Mouse (Mus musculus) neural tube, embryonic 15.5 days (tissue): ENCODE measurements at regions not wholly inside any gene's neighbourhood (a gene's known extent, or its start where the extent isn't known, plus 50 kb on each side); places are given as distances from the start of the nearest gene placed in this dataset.

Source experiments
- ATAC-seq: fragments of 200-750 bp; cut with Nextera tagmentation; 2 replicates; pipeline ENCODE4 v1.8.0; 2017; ENCODE audit warnings: mild to moderate bottlenecking, moderate TSS enrichment, moderate library complexity; ENCODE audit not compliant: low FRiP score
- H3K27ac ChIP-seq: fragments of 300-500 bp; sonication (generic); replicated peaks from 2 replicates; pipeline ENCODE4 v1.5.1; 2015; ENCODE audit warnings: mild to moderate bottlenecking, inconsistent platforms
- H3K27me3 ChIP-seq: fragments of 300-500 bp; sonication (generic); replicated peaks from 2 replicates; pipeline ENCODE4 v1.6.1; 2015; ENCODE audit warnings: inconsistent platforms
- H3K36me3 ChIP-seq: fragments of 300-500 bp; sonication (generic); 2 replicates; pipeline ENCODE4 v1.6.1; 2015; ENCODE audit warnings: inconsistent platforms
- H3K4me1 ChIP-seq: fragments of 300-500 bp; sonication (generic); 2 replicates; pipeline ENCODE4 v1.6.1; 2015; ENCODE audit warnings: inconsistent platforms
- H3K4me2 ChIP-seq: fragments of 300-500 bp; sonication (generic); 2 replicates; pipeline ENCODE4 v1.6.1; 2015; ENCODE audit warnings: inconsistent platforms, mild to moderate bottlenecking, moderate library complexity
- H3K4me3 ChIP-seq: fragments of 300-500 bp; sonication (generic); replicated peaks from 2 replicates; pipeline ENCODE4 v1.5.1; 2015; ENCODE audit warnings: mild to moderate bottlenecking, inconsistent platforms
- H3K9ac ChIP-seq: fragments of 300-500 bp; sonication (generic); replicated peaks from 2 replicates; pipeline ENCODE4 v1.6.1; 2015; ENCODE audit warnings: mild to moderate bottlenecking, inconsistent platforms
- H3K9me3 ChIP-seq: fragments of 300-500 bp; sonication (generic); replicated peaks from 2 replicates; pipeline ENCODE4 v1.6.1; 2016; ENCODE audit warnings: inconsistent platforms
- WGBS: fragments of 180-500 bp; shearing (Covaris S2); methylation state at CpG from one replicate; pipeline ENCODE4 v1.1.7; 2015; ENCODE audit warnings: mixed read lengths; 5-methylcytosine and 5-hydroxymethylcytosine counted together

GRCm38 (mm10) chr15:62198721-62199120 lies 1275.9 kb upstream of the A1bg start:
- Histone ChIP-seq H3K9me3 (no peaks in the 10 kb centered on the region), H3K27ac (no peak overlapping the region), H3K4me2 (no peak overlapping the region), H3K4me3 (no peak overlapping the region), H3K36me3 (no peaks in the 10 kb centered on the region), H3K4me1 (no peaks in the 10 kb centered on the region), H3K9ac (no peak overlapping the region), H3K27me3 (no peaks in the 10 kb centered on the region)
- no peak for ATAC-seq
- 98% methylated on average over 6 of the region's 6 CpGs for WGBS

GRCm38 (mm10) chr15:62198194-62198593 lies 1275.4 kb upstream of the A1bg start:
- H3K4me2 ChIP-seq = no peak overlapping the region
- no peaks in the 10 kb centered on the region for H3K9me3 ChIP-seq
- H3K36me3 ChIP-seq = no peaks in the 10 kb centered on the region

GRCm38 (mm10) chr15:62195440-62195839 lies 1272.6 kb upstream of the A1bg start:
- no peaks in the 10 kb centered on the region for H3K36me3 ChIP-seq
- ATAC-seq = no peak
- H3K9me3 ChIP-seq = no peaks in the 10 kb centered on the region
- H3K4me2 ChIP-seq = no peak overlapping the region
- H3K4me1 ChIP-seq = no peaks in the 10 kb centered on the region
- no peak overlapping the region for H3K4me3 ChIP-seq
- H3K9ac ChIP-seq = no peak overlapping the region
- H3K27ac ChIP-seq = no peak overlapping the region
- WGBS = 71% methylated on average over 5 of the region's 5 CpGs
- no peaks in the 10 kb centered on the region for H3K27me3 ChIP-seq

More at GRCm38 (mm10) chr15:62198194-62198593, 1275.4 kb upstream of the A1bg start:
- Histone ChIP-seq H3K27me3 (no peaks in the 10 kb centered on the region), H3K4me1 (no peaks in the 10 kb centered on the region), H3K27ac (no peak overlapping the region), H3K4me3 (no peak overlapping the region), H3K9ac (no peak overlapping the region)
- 90% methylated on average over 4 of the region's 4 CpGs for WGBS
- ATAC-seq = no peak

- no peaks in the 10 kb centered on the region for H3K4me1 ChIP-seq
- no peaks in the 10 kb centered on the region for H3K9me3 ChIP-seq
- ATAC-seq = no peak
- H3K4me3 ChIP-seq = no peak overlapping the region
- H3K27ac ChIP-seq = no peak overlapping the region
- H3K9ac ChIP-seq = no peak overlapping the region
- H3K36me3 ChIP-seq = no peaks in the 10 kb centered on the region
- H3K27me3 ChIP-seq = no peaks in the 10 kb centered on the region
- 89% methylated on average over 1 of the region's 1 CpGs for WGBS
- H3K4me2 ChIP-seq = no peak overlapping the region
Measured at GRCm38 (mm10) chr15:62192706-62193105, 1269.9 kb upstream of the A1bg start.

- Histone ChIP-seq H3K27me3 (no peaks in the 10 kb centered on the region), H3K4me3 (no peak overlapping the region), H3K27ac (no peak overlapping the region), H3K9ac (no peak overlapping the region), H3K9me3 (no peaks in the 10 kb centered on the region), H3K36me3 (no peaks in the 10 kb centered on the region), H3K4me2 (no peak overlapping the region), H3K4me1 (no peaks in the 10 kb centered on the region)
- no peak for ATAC-seq
- WGBS = 97% methylated on average over 1 of the region's 1 CpGs
Measured at GRCm38 (mm10) chr15:62191641-62192040, 1268.8 kb upstream of the A1bg start.

- H3K27me3 ChIP-seq = no peaks in the 10 kb centered on the region
- no peak for ATAC-seq
- H3K9me3 ChIP-seq = no peaks in the 10 kb centered on the region
- no peaks in the 10 kb centered on the region for H3K36me3 ChIP-seq
- no peak overlapping the region for H3K9ac ChIP-seq
- no peak overlapping the region for H3K4me2 ChIP-seq
- H3K4me1 ChIP-seq = no peaks in the 10 kb centered on the region
- no peak overlapping the region for H3K4me3 ChIP-seq
- H3K27ac ChIP-seq = no peak overlapping the region
- WGBS = 88% methylated on average over 5 of the region's 5 CpGs
Measured at GRCm38 (mm10) chr15:62190977-62191614, 1268.3 kb upstream of the A1bg start.

- ATAC-seq = no peak
- H3K4me3 ChIP-seq = no peak overlapping the region
- H3K27ac ChIP-seq = no peak overlapping the region
- no peaks in the 10 kb centered on the region for H3K9me3 ChIP-seq
- no peak overlapping the region for H3K4me2 ChIP-seq
- no peaks in the 10 kb centered on the region for H3K36me3 ChIP-seq
- no peaks in the 10 kb centered on the region for H3K27me3 ChIP-seq
- H3K4me1 ChIP-seq = no peaks in the 10 kb centered on the region
- H3K9ac ChIP-seq = no peak overlapping the region
- WGBS = 88% methylated on average over 5 of the region's 5 CpGs
Measured at GRCm38 (mm10) chr15:62190224-62190910, 1267.6 kb upstream of the A1bg start.

GRCm38 (mm10) chr15:62189565-62190181 lies 1266.9 kb upstream of the A1bg start:
- Histone ChIP-seq H3K36me3 (no peaks in the 10 kb centered on the region), H3K4me3 (no peak overlapping the region), H3K9me3 (no peaks in the 10 kb centered on the region), H3K27ac (no peak overlapping the region), H3K4me1 (no peaks in the 10 kb centered on the region), H3K9ac (no peak overlapping the region), H3K27me3 (no peaks in the 10 kb centered on the region), H3K4me2 (no peak overlapping the region)
- 94% methylated on average over 14 of the region's 14 CpGs for WGBS
- ATAC-seq = no peak

- Histone ChIP-seq H3K4me2 (no peak overlapping the region), H3K9ac (no peak overlapping the region), H3K27me3 (no peaks in the 10 kb centered on the region), H3K4me1 (no peaks in the 10 kb centered on the region), H3K36me3 (no peaks in the 10 kb centered on the region), H3K9me3 (no peaks in the 10 kb centered on the region), H3K4me3 (no peak overlapping the region), H3K27ac (no peak overlapping the region)
- no peak for ATAC-seq
- WGBS = 92% methylated on average over 11 of the region's 11 CpGs
Measured at GRCm38 (mm10) chr15:62186548-62186947, 1263.7 kb upstream of the A1bg start.

GRCm38 (mm10) chr15:62183803-62184202 lies 1261.0 kb upstream of the A1bg start:
- no peak overlapping the region for H3K27ac ChIP-seq
- no peak overlapping the region for H3K9ac ChIP-seq
- no peaks in the 10 kb centered on the region for H3K36me3 ChIP-seq
- no peaks in the 10 kb centered on the region for H3K9me3 ChIP-seq
- no peaks in the 10 kb centered on the region for H3K27me3 ChIP-seq
- H3K4me3 ChIP-seq = no peak overlapping the region
- ATAC-seq = no peak
- no peak overlapping the region for H3K4me2 ChIP-seq
- WGBS = 95% methylated on average over 4 of the region's 4 CpGs
- H3K4me1 ChIP-seq = no peaks in the 10 kb centered on the region

GRCm38 (mm10) chr15:62181454-62181910 lies 1258.7 kb upstream of the A1bg start:
- ATAC-seq = no peak
- Histone ChIP-seq H3K27ac (no peak overlapping the region), H3K27me3 (no peaks in the 10 kb centered on the region), H3K4me2 (no peak overlapping the region), H3K9me3 (no peaks in the 10 kb centered on the region), H3K9ac (no peak overlapping the region), H3K4me3 (no peak overlapping the region), H3K4me1 (no peaks in the 10 kb centered on the region), H3K36me3 (no peaks in the 10 kb centered on the region)
- WGBS = 97% methylated on average over 2 of the region's 2 CpGs

GRCm38 (mm10) chr15:62180718-62181117 lies 1257.9 kb upstream of the A1bg start:
- ATAC-seq = no peak
- Histone ChIP-seq H3K9ac (no peak overlapping the region), H3K36me3 (no peaks in the 10 kb centered on the region), H3K4me2 (no peak overlapping the region), H3K9me3 (no peaks in the 10 kb centered on the region), H3K4me3 (no peak overlapping the region), H3K27ac (no peak overlapping the region), H3K4me1 (no peaks in the 10 kb centered on the region), H3K27me3 (no peaks in the 10 kb centered on the region)
- WGBS = 89% methylated on average over 3 of the region's 3 CpGs
